Mouse (Mus musculus): Measurements from ENCODE around the gene Cep72. TPM values are rescaled to one million over a fixed set of nuclear protein-coding genes. Genes with fewer than 3 reads are reported as not detected.
"Not testable (repeated sequence)": the region's sequence is repeated elsewhere in the genome, so short reads cannot be mapped to it uniquely, and the experiment has no call there.

The Cep72 gene
- total RNA-seq, 1 experiment from 2014 or later, result 2.9 TPM

- peak; percentile 71 for DNase-seq
Measured at GRCm38 (mm10) chr13:74030691-74031090, 31.4 kb downstream of the Cep72 start.

DNA sequence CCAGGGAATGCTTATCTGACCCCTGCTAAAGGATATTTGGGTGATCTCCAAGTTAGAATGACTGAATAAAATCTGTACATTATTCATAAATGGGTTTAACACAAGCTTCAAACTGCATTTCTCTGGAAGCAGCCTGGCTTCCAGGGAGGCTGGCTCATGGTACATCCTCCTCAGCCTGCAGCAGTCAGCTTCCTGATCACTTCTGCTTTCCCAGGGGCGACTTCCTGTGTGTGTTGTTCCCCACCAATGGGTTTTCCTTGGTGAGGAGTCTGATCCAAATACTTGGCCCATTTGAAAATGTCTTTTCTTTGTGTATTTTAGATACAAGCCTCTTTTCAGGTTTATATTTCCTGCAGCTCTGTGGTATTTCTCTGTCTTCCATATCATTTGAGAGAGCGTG lies 33.1 kb downstream of the Cep72 start:
- no peak for DNase-seq

DNA sequence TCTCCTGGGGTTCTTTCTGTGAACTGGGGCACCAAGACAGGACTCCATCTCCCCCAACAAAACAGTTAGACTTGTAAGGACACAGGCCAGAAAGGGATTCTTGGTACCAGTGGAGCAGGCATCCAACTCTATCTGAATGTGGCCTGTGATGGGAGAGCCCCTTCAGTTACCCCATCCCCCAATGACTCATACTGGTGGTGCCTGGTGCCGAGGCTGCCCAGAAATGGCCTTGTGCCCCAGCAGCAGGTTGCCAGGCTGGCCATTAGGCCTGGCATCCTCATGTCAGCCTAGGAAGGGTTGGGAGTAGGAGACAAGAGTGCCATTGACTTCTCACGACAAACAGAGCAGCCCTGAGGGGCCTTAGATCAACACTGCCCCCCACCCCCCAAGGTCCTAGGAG lies 34.0 kb downstream of the Cep72 start:
- DNase-seq, result no peak

- peak; percentile 58 for DNase-seq
Measured at GRCm38 (mm10) chr13:74026215-74026614, 35.9 kb downstream of the Cep72 start.

DNA sequence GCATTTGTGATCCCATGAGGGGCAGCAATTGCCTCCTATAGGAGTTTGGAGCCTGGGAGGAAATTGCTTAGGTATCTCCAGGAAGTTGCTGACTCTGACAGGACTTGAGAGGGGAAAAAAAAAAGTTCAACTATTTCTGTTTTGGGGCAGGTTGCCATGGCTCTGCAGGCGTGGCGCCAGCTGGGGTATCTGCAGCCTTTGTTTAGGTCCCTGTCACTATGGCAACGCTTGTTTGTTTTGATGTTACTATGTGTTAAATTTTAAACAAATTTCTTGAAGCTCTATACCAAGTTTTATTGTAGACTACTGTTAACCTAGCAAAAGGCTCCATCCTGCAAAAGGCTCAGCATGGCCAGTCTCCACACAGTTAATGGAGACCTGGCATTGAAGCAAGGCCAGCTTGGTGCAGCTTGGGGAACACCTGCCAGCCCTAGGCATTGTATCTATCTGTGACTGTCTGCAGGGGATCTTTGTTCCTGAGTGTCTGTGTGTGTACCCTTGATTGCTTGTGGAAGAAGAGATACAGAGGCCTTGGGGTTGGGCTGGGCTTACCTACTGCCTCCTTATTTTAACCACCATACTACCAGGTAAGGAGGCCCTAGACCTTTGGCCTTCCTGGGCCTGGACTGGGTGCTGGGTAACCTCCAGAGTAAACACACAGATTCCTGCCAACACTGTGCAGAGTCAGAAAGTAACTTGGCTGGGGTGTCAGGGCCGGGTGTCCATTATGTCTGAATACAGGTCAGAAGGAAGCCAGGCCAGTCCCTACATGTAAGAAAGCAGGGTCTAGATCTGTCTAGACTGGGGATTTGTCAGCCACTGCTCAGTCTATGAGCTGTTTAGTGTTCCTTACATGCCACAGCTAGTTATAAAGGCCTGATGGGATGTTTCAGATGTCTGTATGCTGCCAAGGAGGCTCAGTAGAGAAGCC lies 36.7 kb downstream of the Cep72 start:
- peak; percentile 39 for DNase-seq

GRCm38 (mm10) chr13:74019006-74019405 lies 43.1 kb downstream of the Cep72 start:
- not testable (repeated sequence) for DNase-seq

- no peak for DNase-seq
Measured at GRCm38 (mm10) chr13:74017426-74017825, 44.7 kb downstream of the Cep72 start.

DNA sequence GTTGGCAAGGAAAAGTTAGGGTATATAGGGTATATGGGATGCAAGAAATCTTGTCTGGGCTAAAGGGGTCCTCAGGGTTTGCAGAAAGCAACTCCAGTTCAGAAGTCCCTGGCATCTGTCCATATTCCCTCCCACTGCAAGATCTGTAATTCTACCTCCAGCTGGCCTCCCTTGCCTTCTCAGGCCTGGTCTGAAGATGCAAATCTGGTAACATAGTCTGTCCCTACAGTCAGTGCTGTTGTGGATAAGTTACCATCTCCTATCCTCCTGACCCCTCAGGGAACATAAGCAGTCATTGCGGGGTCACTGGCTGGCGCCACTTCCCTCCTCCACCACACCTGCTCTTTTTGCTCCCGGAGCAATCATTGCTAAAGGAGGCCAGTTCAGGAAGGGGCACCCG lies 46.2 kb downstream of the Cep72 start:
- no peak for DNase-seq

DNA sequence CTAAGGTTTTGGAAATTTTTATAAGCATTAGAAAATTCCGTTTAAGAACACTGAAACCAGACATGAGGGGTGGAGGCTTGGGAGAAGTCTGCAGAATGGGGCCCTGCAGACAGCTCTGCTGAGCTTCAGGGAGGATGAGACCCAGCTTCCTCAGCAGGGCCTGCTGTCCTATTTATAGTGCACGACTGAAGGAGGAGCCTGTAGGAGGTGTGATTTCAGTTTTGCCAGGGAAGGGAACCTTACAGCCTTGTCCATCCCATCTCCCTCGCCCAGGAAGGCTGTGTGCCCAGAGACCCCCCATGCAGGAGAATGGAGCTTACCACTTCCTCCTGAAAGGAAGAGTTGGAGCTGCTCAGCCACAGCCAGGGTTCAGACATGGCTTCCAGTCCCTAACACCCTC lies 51.4 kb downstream of the Cep72 start:
- no peak for DNase-seq

DNA sequence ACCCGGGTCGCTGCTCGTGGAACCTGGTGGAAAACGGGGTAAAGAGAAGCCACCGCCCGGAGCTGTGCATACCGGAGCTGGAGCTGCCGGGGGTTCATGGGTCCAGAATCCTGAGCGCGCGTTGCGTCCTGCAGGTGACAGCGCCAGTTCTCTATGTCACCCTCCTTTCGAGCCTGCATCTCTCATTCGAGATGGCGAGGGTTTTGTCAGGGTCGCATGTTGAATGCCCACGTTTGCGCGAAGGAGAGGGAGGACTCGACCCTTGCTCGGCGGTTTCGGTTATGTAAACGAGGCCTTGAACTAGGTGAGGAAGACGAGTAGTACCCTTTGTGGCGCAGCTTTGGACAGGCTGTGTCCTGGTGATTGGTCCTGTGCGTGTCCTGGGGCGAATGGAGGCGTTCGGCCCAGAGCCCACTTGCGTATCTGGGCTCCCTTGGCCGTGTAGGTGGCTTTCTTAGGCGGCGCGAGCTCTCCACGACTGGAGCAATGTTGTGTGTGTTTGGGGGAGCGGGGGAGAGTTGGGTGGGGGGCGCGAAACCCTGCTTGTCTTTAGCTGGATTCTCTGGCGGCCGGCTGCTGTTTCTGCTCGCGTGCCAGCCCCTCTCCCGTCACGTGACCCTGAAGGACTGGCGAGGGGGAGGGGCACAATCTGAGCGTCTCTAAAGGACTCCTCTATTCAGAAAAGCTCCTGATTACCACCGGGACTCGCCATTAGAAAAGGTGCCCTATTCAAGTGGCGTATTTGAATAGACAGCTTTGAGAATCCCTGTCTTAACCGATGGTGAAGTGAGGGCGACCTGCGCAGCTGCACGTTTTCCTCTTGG lies 52.1 kb downstream of the Cep72 start:
- peak; percentile 75 for DNase-seq

DNA sequence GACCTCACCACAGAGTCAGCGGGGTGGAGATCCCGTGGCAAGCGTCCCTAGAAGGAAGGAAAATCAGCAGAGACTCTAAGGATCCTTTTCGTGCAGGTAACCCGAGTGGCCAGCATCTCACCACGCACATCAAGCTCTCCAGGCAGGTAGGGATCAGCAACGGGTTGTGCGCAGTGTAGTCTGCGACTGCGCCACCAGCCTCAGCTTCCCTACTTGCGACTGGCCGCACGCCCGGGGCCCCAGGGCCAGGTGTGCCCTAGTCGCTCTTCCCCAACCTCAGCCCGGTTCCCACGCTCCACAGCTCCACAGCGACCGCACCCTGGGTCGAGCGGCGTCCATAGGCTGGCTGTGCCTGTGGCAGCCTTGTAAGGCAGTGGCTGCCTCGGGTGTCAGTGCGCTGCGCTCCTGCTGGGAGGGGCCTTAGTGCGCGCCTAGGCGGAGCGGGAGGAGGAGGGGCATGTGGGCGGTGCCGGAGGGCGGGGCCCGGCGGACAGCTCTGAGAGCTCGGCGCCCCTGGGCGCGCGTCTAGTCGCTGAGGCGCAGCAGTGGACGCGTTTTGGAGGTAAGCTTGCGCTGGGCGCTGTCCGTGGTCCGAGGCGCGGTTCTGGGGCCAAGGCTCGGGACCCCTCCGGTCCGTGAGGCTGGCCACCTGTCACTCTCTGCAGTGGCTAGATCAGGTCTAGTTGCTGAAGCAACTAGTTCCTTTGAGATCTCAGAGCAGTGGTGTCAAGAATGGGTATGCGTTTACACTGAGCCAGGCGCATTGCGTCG lies 53.0 kb downstream of the Cep72 start, which contains the start of gene Tppp:
Gene Tppp (plus strand): TSS at position 460 of the 771 bp plus-strand sequence.
- DNase-seq, result peak; percentile 96

DNA sequence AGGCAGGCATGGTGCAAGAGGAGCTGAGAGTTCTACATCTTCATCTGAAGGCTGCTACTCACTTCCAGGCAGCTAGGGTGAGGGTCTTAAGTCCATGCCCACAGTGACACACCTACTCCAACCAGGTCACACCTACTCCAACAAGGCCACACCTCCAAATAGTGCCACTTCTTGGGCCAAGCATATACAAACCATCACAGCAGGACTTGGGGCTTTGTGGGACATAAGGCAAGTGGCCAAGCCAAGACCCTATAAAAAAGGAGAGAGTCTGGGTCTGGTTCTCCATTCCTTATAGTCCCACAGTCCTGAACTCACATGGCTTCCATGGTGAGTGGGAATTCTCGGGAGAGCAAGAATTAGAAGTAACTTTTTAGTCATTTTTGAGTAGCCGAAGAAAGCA lies 53.9 kb downstream of the Cep72 start:
- not testable (repeated sequence) for DNase-seq

DNA sequence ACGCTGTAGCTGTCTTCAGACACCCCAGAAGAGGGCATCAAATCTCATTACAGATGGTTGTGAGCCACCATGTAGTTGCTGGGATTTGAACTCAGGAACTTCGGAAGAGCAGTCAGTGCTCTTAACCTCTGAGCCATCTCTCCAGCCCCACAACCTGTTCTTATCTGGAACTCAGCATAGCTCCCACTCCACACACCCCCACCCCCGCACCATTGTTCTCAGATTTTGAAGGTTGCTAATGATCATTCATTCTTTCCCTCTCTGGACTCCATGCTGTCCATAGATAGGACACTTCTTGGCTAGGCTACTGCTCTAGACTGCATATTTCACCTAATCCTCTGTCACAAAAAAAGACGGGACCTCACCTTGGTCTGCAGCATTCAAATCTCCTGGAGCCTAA lies 55.2 kb downstream of the Cep72 start:
- not testable (repeated sequence) for DNase-seq

GRCm38 (mm10) chr13:74001492-74001891 lies 60.6 kb downstream of the Cep72 start:
- DNase-seq, result no peak

DNA sequence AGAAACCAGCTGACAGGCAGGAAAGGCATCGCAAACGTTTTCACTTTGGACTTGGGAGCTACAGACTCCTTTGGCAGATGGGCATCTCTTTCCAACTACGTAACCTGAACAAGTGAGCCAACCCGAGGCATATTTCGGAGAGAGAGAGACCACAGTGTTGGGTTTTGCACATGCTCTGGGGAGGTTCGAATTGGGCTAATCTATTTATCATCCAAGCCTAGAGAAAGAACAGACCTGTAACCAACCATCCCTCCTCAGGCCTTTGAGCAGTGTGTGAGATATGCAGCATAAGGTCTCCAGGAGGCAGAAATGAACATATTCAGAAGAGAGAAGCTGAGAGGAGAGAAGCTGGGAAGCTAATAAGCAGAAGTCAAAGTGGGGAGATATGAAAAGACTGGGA lies 61.1 kb downstream of the Cep72 start:
- no peak for DNase-seq

DNA sequence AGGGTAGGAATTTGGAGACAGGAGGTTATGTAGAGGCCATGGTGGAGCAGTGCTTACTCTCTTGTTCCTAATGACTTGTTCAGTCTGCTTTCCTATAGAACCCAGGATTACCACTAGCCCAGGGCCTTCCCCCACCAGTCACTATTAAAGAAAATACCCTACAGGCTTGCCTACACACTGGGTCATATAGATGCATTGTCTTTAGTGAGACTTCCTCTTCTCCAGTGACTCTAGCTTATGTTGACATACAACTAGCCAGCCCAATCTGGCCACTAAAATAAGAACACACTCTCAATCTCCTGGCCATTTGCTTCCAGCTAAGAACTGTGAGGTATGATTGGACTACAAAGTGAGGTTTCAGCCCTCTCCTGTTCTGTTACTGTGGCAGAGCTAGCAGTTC lies 61.6 kb downstream of the Cep72 start:
- no peak for DNase-seq

- DNase-seq, result no peak
Measured at GRCm38 (mm10) chr13:73996456-73996855, 65.6 kb downstream of the Cep72 start.

DNA sequence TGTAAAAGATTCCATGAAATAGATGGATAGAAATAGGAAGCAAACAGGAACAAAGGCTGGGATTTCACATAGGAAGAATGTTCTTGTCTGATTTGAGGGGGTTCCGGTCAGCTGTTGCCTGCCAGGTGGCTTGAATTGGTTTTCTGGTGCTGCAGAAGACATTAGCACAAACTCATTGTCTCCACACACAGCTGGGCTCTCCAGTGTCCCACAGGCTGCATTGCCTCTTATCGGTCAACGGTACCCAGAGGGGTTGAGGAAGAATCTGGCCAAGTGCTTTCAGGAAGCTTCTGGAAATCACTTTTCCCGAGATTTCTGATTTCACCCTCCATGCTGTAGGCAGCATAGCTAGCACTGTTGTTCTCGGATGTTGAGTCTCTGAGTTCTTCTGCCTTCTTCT lies 70.8 kb downstream of the Cep72 start:
- DNase-seq, result no peak

DNA sequence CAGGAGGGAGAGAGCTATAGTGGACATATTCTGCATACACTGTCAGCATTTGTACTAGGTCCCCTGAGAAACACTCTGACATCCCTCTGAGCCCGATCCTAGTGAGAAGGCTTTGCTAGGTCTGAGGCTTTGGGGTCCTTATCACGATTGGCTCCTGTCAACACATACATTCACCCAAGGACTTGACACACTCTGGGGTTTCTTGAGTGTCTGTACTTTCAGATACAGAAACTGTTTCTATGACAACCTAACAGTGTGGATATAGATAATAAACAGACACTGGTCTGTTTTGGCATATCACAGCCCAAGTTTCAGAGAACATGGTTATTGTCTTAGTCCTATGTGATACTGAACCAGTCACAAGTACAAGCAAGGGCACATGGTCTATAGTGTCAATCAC lies 71.3 kb downstream of the Cep72 start:
- no peak for DNase-seq

- no peak for DNase-seq
Measured at GRCm38 (mm10) chr13:73990325-73990724, 71.8 kb downstream of the Cep72 start.
